Mouse (Mus musculus): ENCODE results near the gene Agl. TPM values are rescaled to one million over a fixed set of nuclear protein-coding genes. Genes with fewer than 3 reads are reported as not detected.

Gene Agl
- total RNA-seq, 1 experiment from 2014 or later, result 46.4 TPM

GRCm38 (mm10) chr3:116694955-116695665 is 112.9 kb downstream of the Agl start:
- DNase-seq, result no peak

GRCm38 (mm10) chr3:116694312-116694711 is 113.7 kb downstream of the Agl start:
- DNase-seq, result no peak

Other genes with a start within 250 kb of the Agl start
- 4.9 and 6.8 TPM in 2 replicates for gene Lrrc39, start 245.2 kb downstream of the Agl start, total RNA-seq (2021)
- gene Sass6, start 213.2 kb downstream of the Agl start, total RNA-seq (2021), result 5.6 and 6.5 TPM in 2 replicates
- gene Trmt13, start 193.6 kb downstream of the Agl start, total RNA-seq (2021), result 13.2 and 16.6 TPM in 2 replicates
- 46.8 and 53.1 TPM in 2 replicates for gene Mfsd14a, start 145.5 kb downstream of the Agl start, total RNA-seq (2021)
- not detected in 2 replicates for gene Gm43191, start 126.9 kb downstream of the Agl start, total RNA-seq (2021)
- 24.7 and 30.0 TPM in 2 replicates for gene Slc35a3, start 95.3 kb downstream of the Agl start, total RNA-seq (2021)
- 14.3 and 21.6 TPM in 2 replicates for gene Frrs1, start 51.3 kb upstream of the Agl start, total RNA-seq (2021)
- not detected in 2 replicates for gene 4930455H04Rik, start 160.1 kb upstream of the Agl start, total RNA-seq (2021)
- gene Palmd, start 160.8 kb upstream of the Agl start, total RNA-seq (2021), result 61.6 and 77.5 TPM in 2 replicates

Measured in adrenal gland, postnatal 14 days (tissue).